Mouse (Mus musculus): Measurements from ENCODE around the gene Gm3424.
"Not testable (repeated sequence)": the region's sequence is repeated elsewhere in the genome, so short reads cannot be mapped to it uniquely, and the experiment has no call there.

DNA sequence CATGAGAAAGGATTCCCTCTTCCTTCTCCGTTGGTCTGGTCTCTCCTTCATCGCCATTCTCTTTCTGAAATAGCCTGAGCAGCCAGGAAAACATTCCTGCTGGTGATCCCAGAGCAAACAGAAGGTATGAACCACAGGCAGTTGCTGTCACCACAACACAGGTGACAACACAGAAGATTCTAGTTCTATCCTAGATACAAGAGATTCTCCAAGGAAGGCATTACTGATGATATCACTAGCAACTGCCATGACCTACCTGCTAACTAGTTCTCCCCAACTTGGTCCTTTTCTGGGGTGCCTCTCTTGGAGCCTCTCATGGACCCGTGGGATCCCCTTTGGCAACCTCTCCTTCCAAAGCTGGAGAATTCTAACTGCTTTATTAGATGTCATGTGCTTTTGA lies at the start of gene Gm3424:
- TF ChIP-seq GATA1 (IDR thresholded peaks at IDR 0.05; ENCODE audit: borderline replicate concordance, low read length); FLI1 (IDR thresholded peaks at IDR 0.05; ENCODE audit: low read length): not testable (repeated sequence)
